Mouse (Mus musculus) cerebellum, adult 2 months (tissue): ENCODE measurements around the gene Hdac11.

Source experiments
- CTCF ChIP-seq: fragments of 200-500 bp; IDR thresholded peaks from 2 replicates; pipeline ENCODE4 v1.5.1; 2011; ENCODE audit warnings: low read depth, mild to moderate bottlenecking, control low read depth, low read length, moderate library complexity, borderline replicate concordance; ENCODE audit not compliant: insufficient read depth
- POLR2A ChIP-seq: fragments of 200-500 bp; IDR thresholded peaks from 2 replicates; pipeline ENCODE4 v1.6.1; 2011; ENCODE audit warnings: low read length, control low read depth, borderline replicate concordance; ENCODE audit not compliant: insufficient read depth

GRCm38 (mm10) chr6:91111954-91112252 lies 44.6 kb upstream of the Hdac11 start:
- no peak for TF ChIP-seq CTCF
- TF ChIP-seq POLR2A: no peak
